Mouse (Mus musculus): ENCODE data around the gene Timm8a2. TPM values are rescaled to one million over a fixed set of nuclear protein-coding genes. Genes with fewer than 3 reads are reported as not detected.

Gene Timm8a2
- total and polyA plus RNA-seq, 3 experiments = 0.18 TPM; not detected in 2

DNA sequence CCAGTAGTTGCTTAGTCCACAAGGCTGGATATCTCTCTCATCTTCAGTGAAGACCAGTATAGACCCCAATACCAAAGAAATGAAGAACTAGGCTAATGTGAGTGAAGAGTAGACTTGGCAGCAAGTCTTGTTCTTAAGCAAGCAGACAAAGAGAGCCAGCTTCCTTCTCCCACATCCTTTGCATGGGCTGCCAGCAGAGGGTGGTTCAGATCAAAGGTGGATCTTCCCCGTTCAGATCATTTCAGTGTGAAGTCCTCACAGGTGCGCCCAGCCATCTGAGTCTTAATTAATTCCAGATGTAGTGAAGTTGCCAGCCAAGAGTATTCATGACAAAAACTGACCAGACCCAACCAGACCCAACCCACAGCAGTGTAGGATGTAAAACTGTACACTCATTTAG, 16.5 kb upstream of the Timm8a2 start:
- Histone ChIP-seq H3K79me2 (ENCODE audit: control insufficient read depth, insufficient read depth, low read length, poor library complexity) (no peaks in the 10 kb centered on the region), H3K4me3 (ENCODE audit: control insufficient read depth in 1 of 2, insufficient read depth in 1 of 2, low read depth in 2 of 2, low read length in 2 of 2) (no peak overlapping the region), H3K27ac (ENCODE audit: control insufficient read depth, low read depth, low read length) (no peak overlapping the region), H3K4me1 (ENCODE audit: control insufficient read depth in 1 of 2, insufficient read depth in 2 of 2, low read length in 2 of 2) (peaks cover 7 to 8% of the 10 kb centered on the region in 2 experiments), H3K36me3 (ENCODE audit: control insufficient read depth in 1 of 2, insufficient read depth in 2 of 2, low read length in 2 of 2) (peaks cover 0 to 9% of the 10 kb centered on the region in 2 experiments; a peak in 3 of 4 replicates), H3K9ac (ENCODE audit: control insufficient read depth, low read depth, low read length, poor library complexity, severe bottlenecking) (no peak overlapping the region), H3K9me3 (replicated peaks; ENCODE audit: insufficient read depth, low read length) (no peaks in the 10 kb centered on the region), H3K27me3 (ENCODE audit: control insufficient read depth in 1 of 2, insufficient read depth in 2 of 2, low read length in 2 of 2) (no peaks in the 10 kb centered on the region)
- no peak for TF ChIP-seq POLR2AphosphoS2 (IDR thresholded peaks at IDR 0.05; ENCODE audit: low read length)
- TF ChIP-seq RCOR1 (IDR thresholded peaks at IDR 0.05; ENCODE audit: low read depth, low read length) = no peak
- no peak for TF ChIP-seq BHLHE40 (IDR thresholded peaks at IDR 0.05; ENCODE audit: borderline replicate concordance, low read depth, low read length)
- no peak for TF ChIP-seq KAT2A (conservative IDR thresholded peaks at IDR 0.05; ENCODE audit: low read depth, low read length)
- TF ChIP-seq MAZ (IDR thresholded peaks at IDR 0.05; ENCODE audit: low read depth, low read length) = no peak
- no peak for TF ChIP-seq TCF12 (IDR thresholded peaks at IDR 0.05; ENCODE audit: low read depth, low read length)
- TF ChIP-seq MYC (IDR thresholded peaks at IDR 0.05; ENCODE audit: low read depth, low read length) = no peak
- DNase-seq (ENCODE audit: low read depth, low spot score) = no peak

DNA sequence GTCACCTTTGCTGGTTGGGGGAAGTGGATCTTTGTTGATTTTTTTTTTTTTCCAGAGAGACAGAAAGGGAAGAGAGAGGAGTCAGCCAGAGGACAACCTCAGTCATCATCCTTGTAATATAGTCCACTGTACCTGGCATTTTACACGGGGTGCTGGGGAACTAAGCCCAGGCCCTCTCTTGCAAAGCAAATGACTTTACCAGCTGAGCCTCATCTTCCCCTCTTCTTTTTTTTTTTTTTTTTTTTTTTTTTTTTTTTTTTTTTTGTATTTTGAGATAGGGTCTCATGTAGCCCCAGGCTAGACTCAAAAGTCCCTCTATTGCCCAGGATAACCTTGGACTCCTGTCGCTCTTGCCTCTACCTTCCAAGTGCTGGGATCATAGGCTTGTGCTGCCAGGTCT, 15.1 kb upstream of the Timm8a2 start:
- Histone ChIP-seq H3K79me2 (ENCODE audit: control insufficient read depth, insufficient read depth, low read length, poor library complexity) (no peaks in the 10 kb centered on the region), H3K27ac (ENCODE audit: control insufficient read depth, low read depth, low read length) (no peak overlapping the region), H3K9me3 (replicated peaks; ENCODE audit: insufficient read depth, low read length) (no peaks in the 10 kb centered on the region), H3K36me3 (ENCODE audit: control insufficient read depth in 1 of 2, insufficient read depth in 2 of 2, low read length in 2 of 2) (peaks cover 0 to 21% of the 10 kb centered on the region in 2 experiments; a peak in 3 of 4 replicates), H3K4me3 (ENCODE audit: control insufficient read depth in 1 of 2, insufficient read depth in 1 of 2, low read depth in 2 of 2, low read length in 2 of 2) (no peak overlapping the region), H3K27me3 (ENCODE audit: control insufficient read depth in 1 of 2, insufficient read depth in 2 of 2, low read length in 2 of 2) (no peaks in the 10 kb centered on the region), H3K4me1 (ENCODE audit: control insufficient read depth in 1 of 2, insufficient read depth in 2 of 2, low read length in 2 of 2) (peaks cover 19% of the 10 kb centered on the region in 2 experiments), H3K9ac (ENCODE audit: control insufficient read depth, low read depth, low read length, poor library complexity, severe bottlenecking) (no peak overlapping the region)
- no peak for TF ChIP-seq NRF1 (IDR thresholded peaks at IDR 0.05; ENCODE audit: insufficient read depth, low read depth, low read length, poor library complexity, severe bottlenecking)
- no peak for TF ChIP-seq ELF1 (IDR thresholded peaks at IDR 0.05; ENCODE audit: low read depth, low read length)
- peak; percentile 65 for TF ChIP-seq ZNF384 (IDR thresholded peaks at IDR 0.05; ENCODE audit: low read depth, low read length)
- TF ChIP-seq GABPA (IDR thresholded peaks at IDR 0.05; ENCODE audit: low read depth, low read length) = no peak
- no peak for TF ChIP-seq POLR2AphosphoS5 (IDR thresholded peaks at IDR 0.05; ENCODE audit: borderline replicate concordance, low read depth, low read length)
- no peak for DNase-seq (ENCODE audit: low read depth, low spot score)

GRCm38 (mm10) chr14:122020567-122020966, 13.9 kb upstream of the Timm8a2 start:
- H3K4me3 ChIP-seq (ENCODE audit: control insufficient read depth in 1 of 2, insufficient read depth in 1 of 2, low read depth in 2 of 2, low read length in 2 of 2) = no peak overlapping the region
- peaks cover 20 to 27% of the 10 kb centered on the region in 2 experiments for H3K4me1 ChIP-seq (ENCODE audit: control insufficient read depth in 1 of 2, insufficient read depth in 2 of 2, low read length in 2 of 2)
- H3K27me3 ChIP-seq (ENCODE audit: control insufficient read depth in 1 of 2, insufficient read depth in 2 of 2, low read length in 2 of 2) = no peaks in the 10 kb centered on the region
- TF ChIP-seq UBTF (IDR thresholded peaks at IDR 0.05; ENCODE audit: borderline replicate concordance, insufficient read depth, low read depth, low read length) (no peak), TBP (IDR thresholded peaks at IDR 0.05; ENCODE audit: low read depth, low read length) (no peak), MYB (IDR thresholded peaks at IDR 0.05; ENCODE audit: low read depth, low read length) (no peak), MAFK (IDR thresholded peaks at IDR 0.05; ENCODE audit: borderline replicate concordance, low read depth, low read length) (no peak), SIN3A (IDR thresholded peaks at IDR 0.05; ENCODE audit: low read length) (no peak), MAZ (IDR thresholded peaks at IDR 0.05; ENCODE audit: low read depth, low read length) (no peak), TAL1 (IDR thresholded peaks at IDR 0.05; ENCODE audit: low read length) (no peak), CHD1 (IDR thresholded peaks at IDR 0.05; ENCODE audit: low read depth, low read length) (no peak), MXI1 (IDR thresholded peaks at IDR 0.05; ENCODE audit: low read depth, low read length) (no peak), CHD2 (IDR thresholded peaks at IDR 0.05; ENCODE audit: low read length) (no peak), ELF1 (IDR thresholded peaks at IDR 0.05; ENCODE audit: low read depth, low read length) (no peak), POLR2AphosphoS2 (IDR thresholded peaks at IDR 0.05; ENCODE audit: low read length) (no peak), RAD21 (IDR thresholded peaks at IDR 0.05; ENCODE audit: low read depth, low read length) (no peak), EP300 (IDR thresholded peaks at IDR 0.05; ENCODE audit: low read depth in 1 of 2, low read length in 2 of 2) (no peak), NRF1 (IDR thresholded peaks at IDR 0.05; ENCODE audit: insufficient read depth, low read depth, low read length, poor library complexity, severe bottlenecking) (no peak)
- H3K27ac ChIP-seq (ENCODE audit: control insufficient read depth, low read depth, low read length) = no peak overlapping the region
- H3K9me3 ChIP-seq (replicated peaks; ENCODE audit: insufficient read depth, low read length) = no peaks in the 10 kb centered on the region
- H3K79me2 ChIP-seq (ENCODE audit: control insufficient read depth, insufficient read depth, low read length, poor library complexity) = no peaks in the 10 kb centered on the region
- no peak for DNase-seq (ENCODE audit: low read depth, low spot score)
- no peak overlapping the region for H3K9ac ChIP-seq (ENCODE audit: control insufficient read depth, low read depth, low read length, poor library complexity, severe bottlenecking)
- H3K36me3 ChIP-seq (ENCODE audit: control insufficient read depth in 1 of 2, insufficient read depth in 2 of 2, low read length in 2 of 2) = peaks cover 0 to 28% of the 10 kb centered on the region in 2 experiments; a peak in 3 of 4 replicates

Measured in MEL (cell line).